Mouse (Mus musculus) embryonic stem cell, embryonic (primary cell): ENCODE measurements around the gene Tgfbr3l.

Experiments
- CTCF ChIA-PET, 4 experiments: fragments of 300-600 bp in 2 of 4; fragments of 350-600 bp in 2 of 4; sonication (Branson Sonifier 250); formaldehyde crosslinking; loops; one replicate each; lab custom pipeline; 2022; ENCODE audit warnings: inconsistent platforms in 2 of 4; lab: Charles Lee
- POLR2A ChIA-PET, 4 experiments: fragments of 300-600 bp in 2 of 4; fragments of 350-600 bp in 2 of 4; sonication (Branson Sonifier 250); formaldehyde crosslinking; loops; one replicate each; lab custom pipeline; 2022; ENCODE audit warnings: antibody characterized with exemption in 4 of 4, inconsistent platforms in 1 of 4; lab: Charles Lee

Tgfbr3l gene

DNA sequence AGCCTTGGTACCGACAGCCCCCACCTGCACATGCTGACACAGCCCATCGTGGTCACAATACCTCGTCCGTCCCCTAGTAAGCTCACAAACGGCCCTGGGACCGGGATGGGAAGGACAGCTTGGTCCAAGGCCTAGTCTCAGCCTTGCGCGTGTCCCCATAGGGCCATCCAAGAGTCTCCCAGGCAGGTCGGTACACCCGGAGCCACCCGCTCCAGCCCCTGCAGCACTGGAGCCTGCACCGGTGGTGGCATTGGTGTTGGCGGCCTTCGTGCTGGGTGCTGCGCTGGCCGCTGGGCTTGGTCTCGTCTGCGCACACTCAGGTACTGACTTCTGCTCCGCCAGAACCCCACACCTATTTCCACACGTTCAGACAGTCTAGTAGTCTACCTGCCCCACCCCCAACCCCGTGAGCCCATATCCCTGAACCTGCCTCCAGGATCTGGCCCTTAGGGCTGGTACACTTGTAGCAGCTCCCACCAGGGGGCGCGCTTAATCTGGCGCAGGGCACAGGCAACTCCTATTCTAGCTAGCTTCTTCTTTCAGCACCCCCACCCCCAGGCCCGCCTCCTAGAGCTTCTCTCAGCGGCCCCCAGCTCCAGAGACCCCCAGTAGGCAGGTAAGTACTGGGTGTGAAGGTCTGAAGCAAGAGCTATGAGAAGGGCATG is 2.4 kb downstream of the Tgfbr3l start:
- ChIA-PET POLR2A (interaction anchor here (0.7 to 7.4 kb wide), 33 partner anchors 7 to 363 kb away, joined by 3 to 61 read pairs (median 4); partner anchors contain the start of genes Gm49320 (in 4 of the 4), Map2k7 (in 4 of the 4), Ctxn1 (in 2 of the 4) and Prr36 (in 2 of the 4)), CTCF (interaction anchor here in 3 of 4 experiments (0.6 to 3.1 kb wide), 28 partner anchors 9 to 836 kb away, joined by 3 to 16 read pairs (median 6); partner anchors contain the start of genes Gm49320 (in 3 of the 3), Map2k7 (in 3 of the 3), Ctxn1 (in 2 of the 3) and Lrrc8e (in 1 of the 3))

DNA sequence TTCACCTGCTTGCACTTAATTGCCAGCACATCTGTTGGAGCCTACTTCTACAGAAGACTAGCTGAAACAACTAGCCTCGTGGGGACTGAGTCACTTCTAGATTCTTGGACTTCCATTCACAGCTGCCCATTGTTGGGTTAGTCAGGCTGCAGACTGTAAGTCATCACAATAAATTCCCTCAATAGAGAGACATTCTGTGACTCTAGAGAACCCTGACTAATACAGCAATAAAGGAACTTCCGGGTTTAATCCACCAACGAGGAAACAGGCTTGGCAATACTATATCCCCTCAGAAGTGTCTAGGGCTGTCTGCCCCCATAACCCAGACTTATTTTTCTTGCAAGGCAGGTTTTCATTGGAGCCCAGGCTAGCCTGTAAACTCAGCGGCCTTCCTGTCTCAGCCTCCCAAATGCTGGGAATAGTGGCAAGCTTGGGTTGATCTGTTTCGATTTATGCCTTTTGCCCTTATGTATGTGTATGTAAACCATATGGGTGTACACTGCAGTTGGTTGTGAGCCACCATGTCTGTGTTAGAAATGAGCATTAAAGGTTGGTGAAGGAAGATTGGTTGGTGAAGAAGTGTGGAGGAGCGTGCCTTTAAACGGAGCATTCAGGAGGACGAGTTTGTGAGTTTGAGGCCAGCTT is 4.2 kb downstream of the Tgfbr3l start:
- ChIA-PET CTCF (interaction anchor here in 2 of 4 experiments (0.6 to 3.2 kb wide), 4 partner anchors 14 to 86 kb away, joined by 3 to 13 read pairs (median 10); partner anchors contain the start of genes Evi5l (in 1 of the 2), Gm49320 (in 1 of the 2) and Map2k7 (in 1 of the 2)), POLR2A (interaction anchor here in 2 of 4 experiments (0.8 to 3.3 kb wide), 12 partner anchors 9 to 86 kb away, joined by 3 to 24 read pairs (median 7); partner anchors contain the start of genes Gm49320 (in 2 of the 2), Map2k7 (in 2 of the 2) and Timm44 (in 2 of the 2))

DNA sequence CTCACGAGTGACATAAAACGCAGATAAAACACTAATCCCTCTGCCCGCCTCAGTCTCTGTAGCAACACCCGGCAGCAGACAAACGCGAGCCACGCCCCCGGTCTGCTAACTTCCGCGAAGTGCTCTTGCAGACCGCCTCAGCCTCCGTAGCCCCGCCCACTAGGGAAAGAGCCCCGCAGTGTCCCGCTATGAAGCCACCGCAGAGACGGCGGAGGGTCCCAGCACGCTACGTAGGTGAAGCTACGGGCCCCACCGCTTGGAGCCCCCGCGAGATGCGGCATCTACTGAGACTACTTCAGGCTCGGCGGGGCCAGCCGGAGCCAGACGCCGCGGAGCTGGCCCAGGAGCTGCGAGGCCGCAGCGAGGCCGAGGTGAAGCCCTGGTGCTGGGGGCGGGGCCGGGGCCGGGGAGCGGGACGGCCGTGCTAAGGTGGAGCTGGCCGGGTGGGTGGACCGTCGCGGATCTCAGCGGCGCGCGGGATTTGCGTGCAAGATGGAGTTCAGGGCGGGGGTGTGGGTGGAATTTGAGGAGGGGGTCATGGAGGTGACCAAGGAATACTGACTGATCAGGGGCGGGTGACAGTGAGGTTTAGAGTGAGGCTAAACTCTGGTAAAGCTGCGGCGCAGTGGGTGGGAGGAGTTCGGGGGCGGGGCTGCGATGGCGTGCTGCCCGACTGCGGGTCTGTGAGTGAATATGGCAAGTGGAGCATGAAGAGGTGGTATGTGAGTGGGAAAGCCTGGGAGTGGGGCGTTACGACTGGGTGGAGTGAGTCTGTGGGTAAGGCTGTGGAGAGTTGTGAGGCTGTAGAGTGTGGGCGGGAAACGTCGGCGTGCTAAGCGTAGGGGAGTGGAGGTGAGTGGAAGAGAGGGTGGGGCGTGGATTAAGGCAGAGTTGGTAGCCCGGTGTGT is 5.2 kb downstream of the Tgfbr3l start, which contains the start of gene Snapc2:
Snapc2 (plus strand) TSS at position 147 of the 908 bp plus-strand sequence.
- CTCF ChIA-PET: interaction anchor here (0.6 to 3.2 kb wide), 12 partner anchors 14 to 786 kb away, joined by 3 to 13 read pairs (median 4); partner anchors contain the start of genes Gm49320 (in 2 of the 4), Map2k7 (in 2 of the 4) and Pex11g (in 1 of the 4)
- POLR2A ChIA-PET: interaction anchor here (0.5 to 3.3 kb wide), 28 partner anchors 8 to 655 kb away, joined by 3 to 24 read pairs (median 4); partner anchors contain the start of genes Map2k7 (in 3 of the 4), Gm49320 (in 2 of the 4), Timm44 (in 2 of the 4) and Zfp958 (in 1 of the 4)

DNA sequence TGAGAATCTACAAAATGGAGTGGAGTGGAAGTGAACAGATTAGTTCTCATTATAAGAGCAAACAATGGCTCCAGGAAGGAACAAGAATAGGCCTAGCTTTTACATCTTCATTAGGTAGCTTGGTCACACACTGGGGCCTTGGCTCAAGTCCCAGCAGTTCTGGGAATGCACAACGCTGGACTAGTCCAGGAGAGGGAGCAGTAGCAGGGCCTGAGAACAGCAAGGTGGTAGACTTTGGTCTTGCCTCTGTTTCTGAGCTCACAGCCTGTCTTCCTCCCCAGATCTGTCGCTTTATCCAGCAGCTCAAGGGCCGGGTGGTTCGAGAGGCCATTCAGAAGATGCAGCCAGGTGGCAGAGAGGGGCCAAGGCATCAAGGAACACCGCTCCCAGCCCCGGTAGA is 6.0 kb downstream of the Tgfbr3l start:
- ChIA-PET CTCF (interaction anchor here in 3 of 4 experiments (0.6 to 3.2 kb wide), 12 partner anchors 13 to 360 kb away, joined by 3 to 13 read pairs (median 4); partner anchors contain the start of genes Gm49320 (in 1 of the 3) and Map2k7 (in 1 of the 3)), POLR2A (interaction anchor here (0.6 to 3.3 kb wide), 20 partner anchors 9 to 656 kb away, joined by 3 to 24 read pairs (median 4); partner anchors contain the start of genes Map2k7 (in 3 of the 4), Gm49320 (in 2 of the 4), Timm44 (in 2 of the 4) and Zfp958 (in 1 of the 4))

DNA sequence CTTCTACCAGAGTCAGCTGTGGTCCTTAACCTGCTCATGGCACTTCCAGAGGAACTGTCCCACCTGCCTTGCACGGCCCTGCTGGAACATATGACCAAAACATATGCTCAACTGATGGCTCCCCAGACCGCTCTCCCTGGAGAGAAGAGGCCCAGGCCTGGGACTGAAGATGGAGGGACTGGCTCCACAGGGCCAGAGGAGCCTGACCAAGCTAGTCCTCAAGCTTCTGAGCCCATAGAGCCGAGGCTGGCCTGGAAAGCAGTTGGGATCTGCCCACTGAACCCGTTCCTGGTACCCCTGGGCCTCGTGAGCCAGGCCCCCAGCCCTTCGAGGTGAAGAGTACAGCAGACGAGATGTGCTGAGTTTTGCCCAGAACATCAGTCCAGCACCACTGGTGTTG is 7.5 kb downstream of the Tgfbr3l start:
- CTCF ChIA-PET: interaction anchor here in 1 of 4 experiments (3.2 kb wide), 1 partner anchor 12 kb away, joined by 12 read pairs; no protein-coding TSS in a partner anchor

DNA sequence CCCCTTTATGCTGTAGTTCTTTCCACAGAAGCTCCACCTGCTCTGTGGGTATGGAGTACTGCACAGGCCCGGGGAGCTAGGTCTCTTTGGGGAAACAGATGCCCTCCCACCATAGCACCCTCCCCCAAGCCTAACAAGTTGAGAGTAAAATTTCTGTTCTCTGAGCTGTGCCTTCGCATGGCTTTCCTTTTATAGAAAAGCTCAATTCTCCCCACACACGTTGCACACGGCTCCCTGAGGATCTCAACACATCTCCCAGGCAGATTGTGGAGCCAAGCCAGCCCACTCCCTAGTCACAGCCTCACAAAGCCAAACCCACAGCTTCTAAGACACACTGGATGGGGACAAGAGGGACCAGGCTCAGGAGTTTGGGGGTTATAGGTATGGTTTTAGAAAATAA is 8.9 kb downstream of the Tgfbr3l start:
- ChIA-PET POLR2A (interaction anchor here in 3 of 4 experiments (0.5 to 4.2 kb wide), 24 partner anchors 8 to 356 kb away, joined by 3 to 16 read pairs (median 3); partner anchors contain the start of genes Gm49320 (in 2 of the 3), Map2k7 (in 2 of the 3) and Zfp958 (in 1 of the 3)), CTCF (interaction anchor here (0.6 to 3.3 kb wide), 9 partner anchors 10 to 538 kb away, joined by 3 to 13 read pairs (median 5); partner anchors contain the start of genes Gm49320 (in 3 of the 4) and Map2k7 (in 3 of the 4))

More for the DNA sequence above, 7.5 kb downstream of the Tgfbr3l start:
- POLR2A ChIA-PET: interaction anchor here in 2 of 4 experiments (1.3 to 4.2 kb wide), 5 partner anchors 9 to 17 kb away, joined by 4 to 16 read pairs (median 5); partner anchors contain the start of genes Gm49320 (in 2 of the 2) and Map2k7 (in 2 of the 2)

DNA sequence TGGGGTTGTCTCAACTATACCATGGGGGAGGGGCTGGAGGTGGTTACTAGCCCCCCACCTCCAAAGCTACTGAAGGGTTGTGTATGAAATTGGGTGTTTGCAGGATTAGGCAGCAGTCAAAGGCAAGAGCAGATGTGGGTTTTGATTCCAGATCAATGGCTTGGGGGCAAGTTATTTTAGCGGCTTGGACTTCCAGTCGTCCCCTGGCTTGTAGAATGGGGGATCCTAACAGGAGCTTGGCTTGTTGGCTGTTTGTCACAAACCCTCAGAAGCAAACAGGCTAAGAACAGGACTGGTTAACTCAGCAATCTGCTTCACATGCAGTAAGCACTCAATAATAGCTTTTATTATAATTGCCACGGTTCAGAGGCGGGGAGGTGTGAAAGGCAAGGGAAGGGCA is 9.3 kb downstream of the Tgfbr3l start:
- ChIA-PET POLR2A (interaction anchor here in 3 of 4 experiments (0.5 to 4.2 kb wide), 21 partner anchors 9 to 355 kb away, joined by 3 to 16 read pairs (median 3); partner anchors contain the start of genes Gm49320 (in 1 of the 3), Map2k7 (in 1 of the 3) and Zfp958 (in 1 of the 3)), CTCF (interaction anchor here (0.9 to 3.3 kb wide), 9 partner anchors 10 to 539 kb away, joined by 3 to 13 read pairs (median 5); partner anchors contain the start of genes Gm49320 (in 3 of the 4) and Map2k7 (in 3 of the 4))

DNA sequence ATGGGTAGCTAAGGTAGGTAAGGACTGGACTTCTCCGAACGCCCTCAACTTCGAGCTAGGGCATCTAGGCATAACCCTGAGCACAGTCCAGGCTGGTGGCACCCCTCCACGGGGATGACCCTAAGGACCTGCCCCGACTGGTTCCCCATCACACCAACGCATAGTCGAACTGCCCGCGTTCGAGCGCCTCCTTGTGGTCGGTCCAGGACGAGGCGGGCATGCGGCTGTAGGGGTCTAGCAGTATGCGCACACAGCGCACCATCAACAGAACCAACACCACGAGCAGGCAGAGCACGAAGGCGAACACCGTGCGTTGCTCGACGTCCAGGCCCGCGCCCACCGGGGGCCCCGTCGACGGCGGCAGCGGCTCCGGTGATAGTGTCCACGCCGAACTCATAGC is 10.2 kb downstream of the Tgfbr3l start:
- POLR2A ChIA-PET: interaction anchor here (0.7 to 4.2 kb wide), 23 partner anchors 8 to 355 kb away, joined by 3 to 16 read pairs (median 4); partner anchors contain the start of genes Gm49320 (in 2 of the 4), Map2k7 (in 1 of the 4) and Zfp958 (in 1 of the 4)
- CTCF ChIA-PET: interaction anchor here (0.6 to 3.3 kb wide), 17 partner anchors 8 to 125 kb away, joined by 3 to 13 read pairs (median 7); partner anchors contain the start of genes Gm49320 (in 3 of the 4), Map2k7 (in 3 of the 4) and Tgfbr3l (in 1 of the 4)

DNA sequence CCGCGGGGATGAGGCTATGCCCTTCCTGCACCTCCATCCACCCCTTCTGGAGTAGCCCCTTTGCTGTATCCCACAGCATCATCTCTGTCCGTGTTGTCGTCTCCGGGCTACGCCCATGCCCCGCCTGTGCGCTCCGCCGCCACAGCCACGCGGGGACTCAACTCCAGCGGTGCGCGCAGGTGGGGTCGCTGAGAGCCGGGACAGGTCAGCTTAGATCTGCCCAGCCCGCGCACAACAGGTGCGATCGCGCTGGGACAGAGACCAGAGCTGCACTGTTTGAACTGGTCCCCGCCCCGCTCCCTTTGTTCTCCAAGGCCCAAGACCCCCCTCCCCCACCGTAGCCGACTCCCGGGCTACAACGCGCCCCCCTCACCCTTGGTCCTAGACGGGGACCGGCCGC is 10.7 kb downstream of the Tgfbr3l start:
- CTCF ChIA-PET: interaction anchor here (0.6 to 3.3 kb wide), 23 partner anchors 8 to 540 kb away, joined by 3 to 13 read pairs (median 5); partner anchors contain the start of genes Gm49320 (in 3 of the 4), Map2k7 (in 3 of the 4), Tgfbr3l (in 2 of the 4) and Timm44 (in 1 of the 4)
- POLR2A ChIA-PET: interaction anchor here (0.6 to 4.2 kb wide), 30 partner anchors 8 to 791 kb away, joined by 3 to 16 read pairs (median 4); partner anchors contain the start of genes Gm49320 (in 2 of the 4), Evi5l (in 1 of the 4), Map2k7 (in 1 of the 4) and Zfp958 (in 1 of the 4)

DNA sequence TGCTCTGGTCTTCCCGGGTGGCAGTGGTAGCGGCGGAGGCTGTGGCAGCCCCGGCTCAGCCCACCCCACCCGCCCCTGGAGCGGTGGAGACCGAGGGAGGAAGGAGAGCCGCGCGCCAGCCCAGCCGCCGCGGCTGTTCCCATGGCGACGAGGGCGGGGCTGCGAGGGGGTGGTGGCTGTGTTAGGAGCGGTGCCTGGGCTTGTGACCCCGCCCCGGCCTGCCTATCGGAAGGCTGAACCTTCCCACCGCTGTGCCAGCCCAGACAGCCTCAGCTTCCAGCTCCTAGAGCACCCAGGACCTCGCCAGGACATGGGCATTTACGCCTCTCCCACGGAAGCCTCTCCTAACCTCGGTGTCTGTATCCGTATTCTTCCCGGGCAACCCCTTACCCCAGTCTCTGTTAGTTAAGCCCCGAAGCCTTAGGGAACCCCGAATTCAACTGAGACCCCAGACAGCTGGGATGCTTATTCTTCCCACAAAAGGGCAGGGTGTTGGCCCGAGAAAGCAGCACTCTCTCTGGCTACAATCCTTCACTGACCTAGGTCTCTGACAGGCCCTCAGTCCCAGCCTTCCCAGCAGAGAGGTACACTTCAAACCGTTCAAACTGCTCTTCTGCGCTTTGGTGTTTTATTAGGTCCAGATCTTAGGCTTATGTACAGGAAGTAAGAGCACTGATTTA is 11.3 kb downstream of the Tgfbr3l start, which contains the start of gene Ctxn1:
Ctxn1 (minus strand) TSS at position 150 of the 680 bp plus-strand sequence.
- POLR2A ChIA-PET: interaction anchor here (0.5 to 4.2 kb wide), 30 partner anchors 8 to 791 kb away, joined by 3 to 16 read pairs (median 4); partner anchors contain the start of genes Gm49320 (in 2 of the 4), Timm44 (in 2 of the 4), Evi5l (in 1 of the 4) and Map2k7 (in 1 of the 4)
- CTCF ChIA-PET: interaction anchor here (0.6 to 3.3 kb wide), 23 partner anchors 8 to 541 kb away, joined by 3 to 13 read pairs (median 5); partner anchors contain the start of genes Gm49320 (in 3 of the 4), Map2k7 (in 3 of the 4), Tgfbr3l (in 2 of the 4) and Timm44 (in 1 of the 4)

DNA sequence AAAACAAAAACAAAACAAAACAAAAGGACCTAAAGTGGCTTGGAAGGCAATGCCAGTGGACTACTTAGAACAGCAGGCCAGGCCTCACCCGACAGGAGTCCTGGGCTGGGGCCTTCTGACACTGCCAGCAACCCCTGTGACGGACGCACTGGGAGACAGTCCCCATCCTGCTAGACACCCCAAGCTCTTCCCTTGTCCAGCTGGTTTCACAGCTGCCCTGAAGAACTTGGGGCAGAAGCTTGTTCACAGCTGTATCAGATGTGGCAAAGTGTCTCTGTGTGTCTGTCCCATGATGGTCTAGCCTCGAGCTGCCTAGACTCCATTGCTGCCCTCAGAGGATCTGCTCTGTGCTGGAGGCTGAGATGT is 11.8 kb downstream of the Tgfbr3l start:
- ChIA-PET POLR2A (interaction anchor here in 3 of 4 experiments (0.5 to 4.2 kb wide), 20 partner anchors 8 to 662 kb away, joined by 3 to 16 read pairs (median 5); partner anchors contain the start of genes Tgfbr3l (in 2 of the 3), Timm44 (in 2 of the 3), Evi5l (in 1 of the 3) and Gm49320 (in 1 of the 3)), CTCF (interaction anchor here in 3 of 4 experiments (0.7 to 3.3 kb wide), 13 partner anchors 8 to 541 kb away, joined by 3 to 13 read pairs (median 8); partner anchors contain the start of genes Gm49320 (in 2 of the 3) and Map2k7 (in 2 of the 3))

DNA sequence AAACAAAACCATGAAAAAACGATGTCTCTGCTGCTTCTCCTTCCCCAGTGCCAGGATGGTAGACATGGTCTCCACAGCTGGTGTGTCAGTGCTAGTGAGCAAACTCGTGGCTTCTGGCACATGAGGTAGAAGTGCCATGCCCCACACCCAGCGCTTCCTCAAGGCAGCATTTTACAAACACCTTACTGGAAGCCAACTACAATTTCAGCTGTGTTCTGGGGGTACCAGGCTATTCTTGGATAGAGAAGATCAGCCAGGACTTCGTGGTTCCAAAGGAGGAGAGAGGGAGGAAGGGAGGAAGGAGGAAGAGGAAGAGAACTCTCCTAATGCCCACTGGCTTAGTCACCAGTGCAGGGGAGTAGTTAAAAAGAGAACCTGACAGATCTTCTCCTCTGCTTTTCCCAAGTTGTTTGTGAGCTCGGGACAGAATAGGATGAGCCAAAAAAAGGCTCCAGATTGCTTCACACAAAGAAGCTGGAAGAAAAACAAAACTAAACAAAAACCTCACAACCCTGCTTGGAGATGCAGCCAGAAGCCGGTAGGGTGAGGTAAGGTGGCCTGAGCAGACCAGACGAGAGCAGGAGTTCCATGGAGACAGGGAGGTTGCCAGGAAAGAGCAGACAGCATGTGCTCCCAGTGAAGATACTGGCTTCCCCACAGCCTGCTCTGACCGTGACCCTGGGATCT is 15.2 kb downstream of the Tgfbr3l start:
- ChIA-PET CTCF (interaction anchor here in 1 of 4 experiments (0.9 kb wide), 1 partner anchor 59 kb away, joined by 3 read pairs; no protein-coding TSS in a partner anchor), POLR2A (interaction anchor here in 1 of 4 experiments (1.2 to 2.9 kb wide), 6 partner anchors 9 to 116 kb away, joined by 3 to 9 read pairs (median 4); no protein-coding TSS in a partner anchor)

DNA sequence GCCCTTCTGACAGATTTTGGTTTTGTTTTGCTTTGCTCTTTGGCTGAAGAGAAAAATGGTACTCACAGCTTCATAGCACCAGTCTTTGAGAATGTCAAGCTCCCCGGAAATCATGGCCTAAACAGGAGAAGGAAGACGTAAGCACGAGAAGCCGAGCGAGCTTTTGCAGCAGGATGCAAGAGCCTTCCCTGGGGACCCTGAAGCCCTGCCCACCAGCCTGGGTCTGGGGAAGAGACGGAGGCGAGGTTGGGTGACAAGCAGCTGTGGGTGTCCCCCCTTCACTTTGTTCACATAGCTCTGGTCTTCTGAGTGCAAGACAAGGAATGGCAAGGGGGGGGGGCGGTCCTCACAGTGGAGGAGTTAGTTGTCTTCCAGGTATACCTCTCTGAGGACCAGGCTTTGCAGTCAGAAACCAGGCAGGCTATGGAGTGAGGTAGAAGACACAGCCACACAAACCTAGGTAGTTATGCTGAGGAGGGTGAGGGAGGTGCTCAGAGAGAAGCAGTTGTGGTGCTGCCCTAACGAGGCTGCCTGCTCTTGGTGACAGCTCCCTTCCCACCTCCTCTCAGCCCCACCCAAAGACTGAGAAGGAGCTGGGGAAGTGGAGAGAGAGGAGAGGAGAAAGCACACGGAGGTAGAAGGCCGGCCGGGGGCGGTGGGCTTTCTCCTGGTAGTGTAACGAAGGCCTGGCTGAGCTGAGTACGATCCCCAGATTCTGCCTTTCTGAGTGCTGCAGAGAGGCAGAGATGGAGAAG is 17.3 kb downstream of the Tgfbr3l start:
- POLR2A ChIA-PET: interaction anchor here in 2 of 4 experiments (0.6 to 3.1 kb wide), 7 partner anchors 7 to 304 kb away, joined by 3 to 15 read pairs (median 4); partner anchors contain the start of gene Timm44 (in 1 of the 2)
- CTCF ChIA-PET: interaction anchor here in 1 of 4 experiments (1.3 kb wide), 1 partner anchor 91 kb away, joined by 3 read pairs; no protein-coding TSS in a partner anchor
